Mouse (Mus musculus): Measurements from ENCODE around the gene Dcaf15. TPM values are rescaled to one million over a fixed set of nuclear protein-coding genes. Genes with fewer than 3 reads are reported as not detected.

Gene Dcaf15
- polyA plus RNA-seq, 1 experiment from 2014 or later, result 12.5 TPM

DNA sequence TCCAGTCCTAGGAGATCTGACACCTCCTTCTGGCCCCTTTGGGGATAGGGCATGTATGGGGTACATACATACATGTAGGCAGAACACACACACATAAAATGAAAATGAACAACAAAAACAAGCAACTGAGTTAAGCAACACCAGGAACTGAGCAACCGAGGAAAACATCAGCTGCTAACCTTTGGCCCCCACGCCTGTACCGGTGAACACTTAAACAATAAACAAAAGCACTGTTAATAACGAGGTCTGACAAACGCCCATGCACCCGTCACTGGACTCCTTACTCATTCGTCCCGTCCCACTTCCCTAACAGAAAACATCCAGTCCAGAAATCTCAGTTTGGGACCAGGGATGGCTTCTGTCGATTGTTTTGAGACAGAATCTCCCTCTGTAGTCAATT lies 15.3 kb downstream of the Dcaf15 start:
- Histone ChIP-seq H3K36me3 (ENCODE audit: control insufficient read depth, insufficient read depth, low read length) (peaks cover 7% of the 10 kb centered on the region; the same call in 1 of the 2 replicates), H3K9ac (ENCODE audit: low read depth, low read length) (no peak overlapping the region), H3K4me1 (replicated peaks; ENCODE audit: control insufficient read depth, insufficient read depth, low read length) (peaks cover 3% of the 10 kb centered on the region; the same call in 1 of the 2 replicates), H3K4me2 (replicated peaks; ENCODE audit: low read depth, low read length) (no peak overlapping the region), H3K27ac (ENCODE audit: low read depth, low read length) (no peak overlapping the region), H3K27me3 (ENCODE audit: control insufficient read depth, insufficient read depth, low read length) (no peaks in the 10 kb centered on the region), H3K9me3 (ENCODE audit: control insufficient read depth, low read length) (no peaks in the 10 kb centered on the region), H3K4me3 (ENCODE audit: low read depth, low read length) (no peak overlapping the region)
- ATAC-seq (ENCODE audit: low FRiP score), result no peak
- 89% methylated on average over 9 of the region's 9 CpGs for WGBS
- DNase-seq (ENCODE audit: low spot score), result no peak

DNA sequence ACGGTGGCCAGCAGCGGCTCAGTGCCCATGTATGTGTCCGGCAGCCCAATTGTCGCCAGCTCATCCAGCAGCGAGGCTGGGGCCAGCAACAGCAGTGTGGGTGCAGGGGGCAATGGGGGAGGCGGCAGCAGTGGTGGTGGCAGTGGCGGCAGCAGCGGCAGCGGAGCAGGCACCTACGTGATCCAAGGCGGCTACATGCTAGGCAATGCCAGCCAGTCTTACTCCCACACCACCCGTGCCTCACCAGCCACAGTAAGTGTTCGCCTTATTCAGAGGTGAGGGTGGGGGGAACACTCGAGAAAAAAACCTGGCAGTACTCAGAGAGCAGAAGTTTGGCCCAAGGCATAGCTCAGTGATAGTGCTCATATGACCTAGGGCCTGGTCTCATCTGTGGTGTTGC lies 16.7 kb downstream of the Dcaf15 start:
- peaks cover 3% of the 10 kb centered on the region; the same call in 1 of the 2 replicates for H3K4me1 ChIP-seq (replicated peaks; ENCODE audit: control insufficient read depth, insufficient read depth, low read length)
- DNase-seq (ENCODE audit: low spot score) (no peak), ATAC-seq (ENCODE audit: low FRiP score) (no peak)
- H3K4me2 ChIP-seq (replicated peaks; ENCODE audit: low read depth, low read length), result no peak overlapping the region
- H3K4me3 ChIP-seq (ENCODE audit: low read depth, low read length), result no peak overlapping the region
- WGBS, result 96% methylated on average over 14 of the region's 14 CpGs
- no peaks in the 10 kb centered on the region for H3K9me3 ChIP-seq (ENCODE audit: control insufficient read depth, low read length)
- no peaks in the 10 kb centered on the region for H3K27me3 ChIP-seq (ENCODE audit: control insufficient read depth, insufficient read depth, low read length)
- no peak overlapping the region for H3K9ac ChIP-seq (ENCODE audit: low read depth, low read length)
- H3K36me3 ChIP-seq (ENCODE audit: control insufficient read depth, insufficient read depth, low read length), result peaks cover 4% of the 10 kb centered on the region; the same call in 1 of the 2 replicates
- H3K27ac ChIP-seq (ENCODE audit: low read depth, low read length), result no peak overlapping the region

DNA sequence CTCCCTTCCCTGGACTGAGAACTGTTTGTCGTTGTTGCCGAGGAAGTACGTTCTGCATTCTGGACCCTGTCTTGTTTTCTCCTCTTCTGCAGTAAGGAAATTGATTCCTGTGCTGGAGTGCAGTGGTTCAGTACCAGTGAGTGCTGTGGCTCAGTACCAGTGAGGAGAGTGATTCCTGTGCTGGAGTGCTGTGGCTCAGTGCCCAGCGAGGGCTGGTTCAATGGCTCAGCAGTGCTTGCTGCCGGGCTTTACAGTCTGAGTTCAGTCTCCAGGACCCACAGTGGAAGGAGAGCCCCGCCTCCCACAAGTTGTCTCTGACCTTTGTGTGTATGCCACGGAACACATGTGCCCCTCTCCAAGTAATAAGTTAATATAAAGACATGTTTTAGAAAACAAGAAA lies 17.4 kb downstream of the Dcaf15 start:
- WGBS, result 90% methylated on average over 7 of the region's 7 CpGs
- no peak overlapping the region for H3K9ac ChIP-seq (ENCODE audit: low read depth, low read length)
- no peak overlapping the region for H3K4me3 ChIP-seq (ENCODE audit: low read depth, low read length)
- H3K9me3 ChIP-seq (ENCODE audit: control insufficient read depth, low read length), result no peaks in the 10 kb centered on the region
- H3K4me2 ChIP-seq (replicated peaks; ENCODE audit: low read depth, low read length), result no peak overlapping the region
- H3K27me3 ChIP-seq (ENCODE audit: control insufficient read depth, insufficient read depth, low read length), result no peaks in the 10 kb centered on the region
- ATAC-seq (ENCODE audit: low FRiP score) (no peak), DNase-seq (ENCODE audit: low spot score) (no peak)
- H3K4me1 ChIP-seq (replicated peaks; ENCODE audit: control insufficient read depth, insufficient read depth, low read length), result peaks cover 3% of the 10 kb centered on the region; the same call in 1 of the 2 replicates
- no peak overlapping the region for H3K27ac ChIP-seq (ENCODE audit: low read depth, low read length)
- H3K36me3 ChIP-seq (ENCODE audit: control insufficient read depth, insufficient read depth, low read length), result 0 out of 2 replicates have a peak, but pooled peaks cover 2% of the 10 kb centered on the region

DNA sequence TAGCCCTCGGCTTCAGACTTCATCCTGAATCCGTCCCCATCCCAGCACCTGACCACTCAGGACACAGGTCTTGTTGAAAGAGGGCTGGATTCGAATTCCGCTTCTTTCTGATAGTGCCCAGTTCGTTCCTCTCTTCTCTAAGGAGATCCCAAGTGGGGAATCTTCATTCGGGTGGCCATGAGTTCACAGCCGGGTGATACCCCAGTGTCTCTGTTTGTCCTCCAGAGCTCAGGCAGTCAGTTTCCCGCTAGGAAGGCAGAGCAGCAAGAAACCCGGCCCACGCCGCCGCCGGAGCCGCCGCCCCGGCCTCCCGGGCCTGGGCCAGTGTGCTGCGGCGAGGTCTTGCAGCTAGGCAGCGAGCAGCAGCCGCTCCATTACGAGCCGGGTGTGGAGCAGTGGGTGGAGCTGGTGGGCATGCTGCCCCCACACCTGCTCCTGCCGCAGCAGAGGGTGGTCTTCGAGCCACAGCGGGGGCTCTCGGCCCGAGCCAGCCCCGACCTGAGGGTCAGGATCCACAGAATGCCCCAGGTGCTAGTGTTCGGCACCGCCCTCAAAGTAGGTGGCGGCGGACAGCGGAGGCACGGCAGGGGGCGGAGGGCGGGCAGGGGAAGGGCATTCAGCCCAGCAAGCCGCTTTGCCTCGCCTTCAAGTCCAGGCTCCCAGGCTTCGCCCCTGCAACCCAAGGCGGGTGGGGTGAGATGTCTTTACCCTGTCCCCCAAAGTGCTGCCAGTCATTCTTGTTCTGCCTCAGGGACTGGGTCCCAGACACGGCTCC lies 20.0 kb downstream of the Dcaf15 start:
- ATAC-seq (ENCODE audit: low FRiP score) (no peak), DNase-seq (ENCODE audit: low spot score) (peak; percentile 16)
- H3K4me2 ChIP-seq (replicated peaks; ENCODE audit: low read depth, low read length), result peak overlapping the region; percentile 3; the same call in 1 of the 2 replicates
- no peaks in the 10 kb centered on the region for H3K9me3 ChIP-seq (ENCODE audit: control insufficient read depth, low read length)
- no peak overlapping the region for H3K9ac ChIP-seq (ENCODE audit: low read depth, low read length)
- H3K27ac ChIP-seq (ENCODE audit: low read depth, low read length), result no peak overlapping the region
- H3K36me3 ChIP-seq (ENCODE audit: control insufficient read depth, insufficient read depth, low read length), result 0 out of 2 replicates have a peak, but pooled peaks cover 5% of the 10 kb centered on the region
- H3K4me1 ChIP-seq (replicated peaks; ENCODE audit: control insufficient read depth, insufficient read depth, low read length), result peaks cover 3% of the 10 kb centered on the region; the same call in 1 of the 2 replicates
- H3K27me3 ChIP-seq (ENCODE audit: control insufficient read depth, insufficient read depth, low read length), result no peaks in the 10 kb centered on the region
- H3K4me3 ChIP-seq (ENCODE audit: low read depth, low read length), result no peak overlapping the region
- WGBS, result 29% methylated on average over 40 of the region's 42 CpGs

DNA sequence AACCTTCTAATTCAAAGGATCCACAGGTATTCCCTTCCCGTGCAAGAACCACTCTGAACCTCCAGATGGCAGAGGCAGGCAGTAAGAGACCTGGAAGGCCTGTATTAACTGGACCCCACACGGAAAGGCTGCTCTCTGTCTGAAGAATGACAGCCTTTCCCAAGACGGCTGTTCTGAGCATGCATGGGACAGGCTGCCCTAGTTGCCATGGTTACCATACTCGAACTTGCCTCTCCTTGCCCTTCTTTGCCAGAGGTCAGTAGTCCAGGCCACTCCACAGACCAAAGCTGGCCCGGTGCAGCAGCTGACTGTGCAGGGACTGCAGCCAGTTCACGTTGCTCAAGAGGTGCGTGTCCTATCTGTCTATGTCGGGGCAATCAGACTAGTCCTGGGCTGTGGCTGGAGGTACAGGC lies 20.7 kb downstream of the Dcaf15 start:
- DNase-seq (ENCODE audit: low spot score) (peak; percentile 49), ATAC-seq (ENCODE audit: low FRiP score) (peak; percentile 70; the same call in 1 of the 2 replicates)
- 19% methylated on average over 8 of the region's 8 CpGs for WGBS
- Histone ChIP-seq H3K9ac (ENCODE audit: low read depth, low read length) (no peak overlapping the region), H3K27me3 (ENCODE audit: control insufficient read depth, insufficient read depth, low read length) (no peaks in the 10 kb centered on the region), H3K4me2 (replicated peaks; ENCODE audit: low read depth, low read length) (no peak overlapping the region), H3K9me3 (ENCODE audit: control insufficient read depth, low read length) (no peaks in the 10 kb centered on the region), H3K4me3 (ENCODE audit: low read depth, low read length) (no peak overlapping the region), H3K27ac (ENCODE audit: low read depth, low read length) (no peak overlapping the region), H3K36me3 (ENCODE audit: control insufficient read depth, insufficient read depth, low read length) (0 out of 2 replicates have a peak, but pooled peaks cover 5% of the 10 kb centered on the region), H3K4me1 (replicated peaks; ENCODE audit: control insufficient read depth, insufficient read depth, low read length) (peaks cover 3% of the 10 kb centered on the region; the same call in 1 of the 2 replicates)

DNA sequence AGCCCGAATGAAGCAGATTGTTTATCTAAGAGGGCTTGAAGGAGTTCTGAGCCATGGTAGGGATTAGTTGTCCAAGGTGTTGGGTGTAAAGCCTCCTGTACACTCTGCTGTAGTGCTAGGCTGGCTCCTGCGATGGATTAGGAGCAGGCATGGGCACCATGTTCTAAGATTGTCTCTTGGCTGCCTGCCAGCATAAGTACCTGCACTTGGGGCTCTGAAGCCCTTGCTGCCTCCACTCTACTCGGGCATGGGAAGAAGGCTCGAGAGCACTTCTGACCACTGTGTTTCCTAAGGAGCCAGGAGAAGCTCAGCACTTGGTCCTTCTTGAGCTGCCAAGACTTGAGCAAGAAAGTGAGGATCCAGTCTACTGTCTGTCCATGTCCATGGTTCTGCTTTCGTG lies 25.4 kb downstream of the Dcaf15 start:
- DNase-seq (ENCODE audit: low spot score), result no peak
- 92% methylated on average over 5 of the region's 5 CpGs for WGBS
- H3K36me3 ChIP-seq (ENCODE audit: control insufficient read depth, insufficient read depth, low read length), result 0 out of 2 replicates have a peak, but pooled peaks cover 5% of the 10 kb centered on the region

DNA sequence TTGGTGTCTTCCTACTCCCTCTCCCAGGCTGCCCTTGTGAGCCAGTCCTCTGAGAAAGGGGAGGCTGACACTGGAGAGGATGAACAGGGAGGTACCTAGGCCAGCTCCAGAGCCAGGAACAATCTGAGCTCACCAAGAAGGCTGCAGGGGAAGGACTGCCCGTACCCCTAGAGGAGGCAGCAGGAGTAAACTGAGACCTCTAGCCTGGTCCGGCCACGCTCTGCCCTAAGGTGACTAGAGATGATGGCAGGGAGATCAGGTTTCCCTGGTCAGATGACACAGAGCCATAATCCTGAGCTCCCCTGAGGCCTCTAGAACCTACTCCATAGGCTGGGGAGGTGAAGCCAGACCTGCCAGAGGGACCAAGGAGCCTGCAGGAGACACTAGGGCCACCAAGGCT lies 27.7 kb downstream of the Dcaf15 start:
- Histone ChIP-seq H3K27me3 (ENCODE audit: control insufficient read depth, insufficient read depth, low read length) (no peaks in the 10 kb centered on the region), H3K4me3 (ENCODE audit: low read depth, low read length) (no peak overlapping the region), H3K9me3 (ENCODE audit: control insufficient read depth, low read length) (no peaks in the 10 kb centered on the region), H3K4me2 (replicated peaks; ENCODE audit: low read depth, low read length) (no peak overlapping the region), H3K4me1 (replicated peaks; ENCODE audit: control insufficient read depth, insufficient read depth, low read length) (peaks cover 4% of the 10 kb centered on the region; the same call in 1 of the 2 replicates), H3K36me3 (ENCODE audit: control insufficient read depth, insufficient read depth, low read length) (0 out of 2 replicates have a peak, but pooled peaks cover 2% of the 10 kb centered on the region), H3K27ac (ENCODE audit: low read depth, low read length) (no peak overlapping the region), H3K9ac (ENCODE audit: low read depth, low read length) (peak overlapping the region; percentile 27)
- no peak for DNase-seq (ENCODE audit: low spot score)
- ATAC-seq (ENCODE audit: low FRiP score), result no peak
- WGBS, result 75% methylated on average over 3 of the region's 3 CpGs

More for the DNA sequence above, 25.4 kb downstream of the Dcaf15 start:
- Histone ChIP-seq H3K9ac (ENCODE audit: low read depth, low read length) (no peak overlapping the region), H3K4me2 (replicated peaks; ENCODE audit: low read depth, low read length) (no peak overlapping the region), H3K4me3 (ENCODE audit: low read depth, low read length) (no peak overlapping the region), H3K9me3 (ENCODE audit: control insufficient read depth, low read length) (no peaks in the 10 kb centered on the region), H3K27ac (ENCODE audit: low read depth, low read length) (no peak overlapping the region), H3K4me1 (replicated peaks; ENCODE audit: control insufficient read depth, insufficient read depth, low read length) (no peaks in the 10 kb centered on the region), H3K27me3 (ENCODE audit: control insufficient read depth, insufficient read depth, low read length) (no peaks in the 10 kb centered on the region)
- no peak for ATAC-seq (ENCODE audit: low FRiP score)

DNA sequence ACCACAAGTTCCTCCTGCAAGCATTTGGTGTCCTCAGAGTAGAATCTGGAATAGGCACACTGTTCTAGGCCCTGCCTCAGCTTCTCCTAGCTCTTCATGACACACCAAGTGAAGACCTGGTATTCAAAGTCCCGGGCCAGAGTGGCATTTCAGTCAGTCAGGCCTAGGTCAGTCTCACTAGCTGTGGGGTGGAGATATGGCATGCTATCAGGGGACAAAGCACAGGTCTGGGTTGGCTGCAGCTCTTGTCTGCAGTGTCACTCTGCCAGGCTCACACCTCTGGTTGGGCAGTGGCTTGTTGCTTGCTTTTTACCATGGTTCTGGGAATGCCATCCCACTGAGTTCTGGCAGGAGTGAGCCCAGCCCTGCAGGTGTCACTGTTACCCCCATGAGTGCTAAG lies 28.2 kb downstream of the Dcaf15 start:
- peaks cover 4% of the 10 kb centered on the region; the same call in 1 of the 2 replicates for H3K4me1 ChIP-seq (replicated peaks; ENCODE audit: control insufficient read depth, insufficient read depth, low read length)
- H3K4me2 ChIP-seq (replicated peaks; ENCODE audit: low read depth, low read length), result no peak overlapping the region
- no peak overlapping the region for H3K4me3 ChIP-seq (ENCODE audit: low read depth, low read length)
- no peak overlapping the region for H3K27ac ChIP-seq (ENCODE audit: low read depth, low read length)
- no peaks in the 10 kb centered on the region for H3K27me3 ChIP-seq (ENCODE audit: control insufficient read depth, insufficient read depth, low read length)
- no peak overlapping the region; the same call in 1 of the 2 replicates for H3K9ac ChIP-seq (ENCODE audit: low read depth, low read length)
- H3K9me3 ChIP-seq (ENCODE audit: control insufficient read depth, low read length), result no peaks in the 10 kb centered on the region
- DNase-seq (ENCODE audit: low spot score) (no peak), ATAC-seq (ENCODE audit: low FRiP score) (no peak)
- H3K36me3 ChIP-seq (ENCODE audit: control insufficient read depth, insufficient read depth, low read length), result 0 out of 2 replicates have a peak, but pooled peaks cover 2% of the 10 kb centered on the region
- 93% methylated on average over 1 of the region's 1 CpGs for WGBS
